ENCODE assay signal across 18 mouse cellular contexts in genomic region chr12:108450546-108450945, GRCm38 (mm10).
A peak's percentile ranks its signal among the peaks of the same experiment; 100 is the strongest.
DNase-seq lines count a peak whose midpoint lies in the region; ATAC-seq lines count a peak whose summit lies in the region.
"Had no signal": no experiment of that assay in that cellular context is flagged by ENCODE, and none has a peak within 500 bp of the region (broad histone marks: within the 10 kb centered on the region; RNA-seq: fewer than 3 reads in every experiment).

No protein-coding gene starts in this region.

- H3K27ac ChIP-seq in hindbrain, embryonic 13.5 days: peak overlapping the region; percentile 4; the same call in 1 of the 2 replicates
- H3K27ac ChIP-seq in hindbrain, embryonic 12.5 days: no peak overlapping the region
- H3K27ac ChIP-seq in neural tube, embryonic 11.5 days (ENCODE audit: low read depth, low read length): 0 out of 2 replicates have a peak overlapping the region, but pooled peaks have one; percentile 23
- peak overlapping the region; percentile 43; the same call in 1 of the 2 replicates for H3K27ac ChIP-seq in midbrain, embryonic 12.5 days (replicated peaks)
- 0 out of 2 replicates have a peak overlapping the region, but pooled peaks have one; percentile 9 for H3K27ac ChIP-seq in neural tube, embryonic 15.5 days (replicated peaks)
- H3K27ac ChIP-seq: embryonic facial prominence, embryonic 15.5 days; liver, embryonic 13.5 days had no signal

- no peaks in the 10 kb centered on the region for H3K9me3 ChIP-seq in hindbrain, embryonic 13.5 days
- H3K9me3 ChIP-seq in hindbrain, embryonic 12.5 days (replicated peaks): no peaks in the 10 kb centered on the region
- H3K9me3 ChIP-seq in neural tube, embryonic 11.5 days (ENCODE audit: control insufficient read depth, low read length): no peaks in the 10 kb centered on the region
- no peaks in the 10 kb centered on the region for H3K9me3 ChIP-seq in midbrain, embryonic 12.5 days
- no peaks in the 10 kb centered on the region for H3K9me3 ChIP-seq in neural tube, embryonic 15.5 days (replicated peaks)
- H3K9me3 ChIP-seq: embryonic facial prominence, embryonic 15.5 days; liver, embryonic 13.5 days had no signal

- WGBS in hindbrain, embryonic 13.5 days: 66% methylated on average over 5 of the region's 5 CpGs
- 75% methylated on average over 5 of the region's 5 CpGs for WGBS in hindbrain, embryonic 12.5 days
- 91% methylated on average over 5 of the region's 5 CpGs for WGBS in neural tube, embryonic 11.5 days
- 85% methylated on average over 5 of the region's 5 CpGs for WGBS in midbrain, embryonic 12.5 days
- WGBS in neural tube, embryonic 15.5 days: 69% methylated on average over 5 of the region's 5 CpGs

- no peak overlapping the region for H3K4me3 ChIP-seq in hindbrain, embryonic 13.5 days
- no peak overlapping the region for H3K4me3 ChIP-seq in hindbrain, embryonic 12.5 days
- no peak overlapping the region for H3K4me3 ChIP-seq in neural tube, embryonic 11.5 days (ENCODE audit: low read depth, low read length)
- no peak overlapping the region for H3K4me3 ChIP-seq in midbrain, embryonic 12.5 days
- no peak overlapping the region for H3K4me3 ChIP-seq in neural tube, embryonic 15.5 days (replicated peaks)
- H3K4me3 ChIP-seq: embryonic facial prominence, embryonic 15.5 days; liver, embryonic 13.5 days; myocyte had no signal

- ATAC-seq in hindbrain, embryonic 13.5 days (ENCODE audit: low FRiP score): no peak
- no peak for ATAC-seq in hindbrain, embryonic 12.5 days (ENCODE audit: low FRiP score)
- ATAC-seq in neural tube, embryonic 11.5 days (ENCODE audit: insufficient read depth, low FRiP score, low TSS enrichment): no peak
- ATAC-seq in midbrain, embryonic 12.5 days (ENCODE audit: low FRiP score, low read depth): no peak
- ATAC-seq in neural tube, embryonic 15.5 days (ENCODE audit: low FRiP score): no peak

- no peak overlapping the region for H3K4me2 ChIP-seq in hindbrain, embryonic 13.5 days
- no peak overlapping the region for H3K4me2 ChIP-seq in hindbrain, embryonic 12.5 days (replicated peaks)
- no peak overlapping the region for H3K4me2 ChIP-seq in neural tube, embryonic 11.5 days (ENCODE audit: low read depth)
- H3K4me2 ChIP-seq in midbrain, embryonic 12.5 days (replicated peaks): no peak overlapping the region
- H3K4me2 ChIP-seq in neural tube, embryonic 15.5 days: no peak overlapping the region
- H3K4me2 ChIP-seq: embryonic facial prominence, embryonic 15.5 days; liver, embryonic 13.5 days had no signal

- DNase-seq in neural tube, embryonic 11.5 days (ENCODE audit: low spot score): no peak
- no peak for DNase-seq in neural tube, embryonic 10.5 days (ENCODE audit: extremely low spot score, low spot score)
- no peak for DNase-seq in thymus, adult 18-20 months
- DNase-seq: cerebellum, adult 2 months; gastrocnemius, postnatal 10 days; heart, postnatal 36 days; layer of hippocampus, postnatal 36 days; left cerebral cortex, postnatal 4 days; liver, embryonic 13.5 days; right cerebral cortex, postnatal 4 days; thymus, postnatal 25 days had no signal

- H3K4me1 ChIP-seq in hindbrain, embryonic 13.5 days (replicated peaks): peaks cover 37% of the 10 kb centered on the region
- peaks cover 22% of the 10 kb centered on the region for H3K4me1 ChIP-seq in hindbrain, embryonic 12.5 days
- peaks cover 7% of the 10 kb centered on the region for H3K4me1 ChIP-seq in neural tube, embryonic 11.5 days (ENCODE audit: control insufficient read depth, insufficient read depth, low read length)
- peaks cover 27% of the 10 kb centered on the region for H3K4me1 ChIP-seq in midbrain, embryonic 12.5 days
- H3K4me1 ChIP-seq in neural tube, embryonic 15.5 days: peaks cover 26% of the 10 kb centered on the region
- H3K4me1 ChIP-seq: embryonic facial prominence, embryonic 15.5 days; liver, embryonic 13.5 days had no signal

- H3K27me3 ChIP-seq in hindbrain, embryonic 13.5 days: no peaks in the 10 kb centered on the region
- H3K27me3 ChIP-seq in hindbrain, embryonic 12.5 days: no peaks in the 10 kb centered on the region
- H3K27me3 ChIP-seq in neural tube, embryonic 11.5 days (ENCODE audit: control insufficient read depth, insufficient read depth, low read length): no peaks in the 10 kb centered on the region
- H3K27me3 ChIP-seq in midbrain, embryonic 12.5 days: no peaks in the 10 kb centered on the region
- H3K27me3 ChIP-seq in neural tube, embryonic 15.5 days (replicated peaks): no peaks in the 10 kb centered on the region
- H3K27me3 ChIP-seq: embryonic facial prominence, embryonic 15.5 days had no signal

- H3K9ac ChIP-seq in hindbrain, embryonic 13.5 days: 0 out of 2 replicates have a peak overlapping the region, but pooled peaks have one; percentile 8
- H3K9ac ChIP-seq in hindbrain, embryonic 12.5 days: no peak overlapping the region
- no peak overlapping the region for H3K9ac ChIP-seq in neural tube, embryonic 11.5 days (ENCODE audit: low read length)
- no peak overlapping the region for H3K9ac ChIP-seq in midbrain, embryonic 12.5 days (replicated peaks)
- no peak overlapping the region for H3K9ac ChIP-seq in neural tube, embryonic 15.5 days (replicated peaks)
- H3K9ac ChIP-seq: embryonic facial prominence, embryonic 15.5 days; liver, embryonic 13.5 days had no signal

- H3K36me3 ChIP-seq in hindbrain, embryonic 13.5 days: no peaks in the 10 kb centered on the region
- H3K36me3 ChIP-seq in hindbrain, embryonic 12.5 days: no peaks in the 10 kb centered on the region
- no peaks in the 10 kb centered on the region for H3K36me3 ChIP-seq in neural tube, embryonic 11.5 days (ENCODE audit: control insufficient read depth, insufficient read depth, low read length)
- no peaks in the 10 kb centered on the region for H3K36me3 ChIP-seq in midbrain, embryonic 12.5 days
- H3K36me3 ChIP-seq in neural tube, embryonic 15.5 days: no peaks in the 10 kb centered on the region
- H3K36me3 ChIP-seq: embryonic facial prominence, embryonic 15.5 days; G1E; liver, embryonic 13.5 days had no signal
